Mouse (Mus musculus): ENCODE data around the gene Rwdd2a. TPM values are rescaled to one million over a fixed set of nuclear protein-coding genes. Genes with fewer than 3 reads are reported as not detected.
A peak's percentile ranks its signal among the peaks of the same experiment; 100 is the strongest.

Gene Rwdd2a
- polyA plus RNA-seq, 1 experiment from 2014 or later = 2.3 TPM

DNA sequence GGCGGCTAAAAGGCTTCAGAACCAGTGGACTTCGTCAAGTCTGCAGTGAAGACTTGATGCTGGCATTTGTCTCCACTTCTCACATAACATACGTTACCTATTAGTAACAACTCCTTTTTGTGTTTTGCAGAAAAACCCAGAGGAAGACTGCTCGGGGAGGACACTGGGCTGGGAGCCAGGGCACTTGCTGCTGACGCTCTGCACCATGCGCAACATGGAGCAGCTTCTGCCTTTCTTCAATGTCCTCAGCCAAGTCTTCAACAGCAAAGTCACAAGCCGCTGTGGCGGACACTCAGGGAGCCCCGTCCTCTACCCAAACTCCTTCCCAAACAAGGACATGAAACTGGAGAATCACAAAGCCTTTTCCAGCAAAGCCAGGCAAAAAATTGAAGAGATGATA is 17.9 kb upstream of the Rwdd2a start:
- DNase-seq (ENCODE audit: low spot score) (no peak), ATAC-seq (replicated peaks; ENCODE audit: insufficient number of reproducible peaks, low FRiP score, low TSS enrichment, low read depth) (no peak)
- H3K4me1 ChIP-seq (ENCODE audit: control insufficient read depth, insufficient read depth, low read length) = no peaks in the 10 kb centered on the region
- H3K27me3 ChIP-seq (ENCODE audit: control insufficient read depth, insufficient read depth, low read length) = no peaks in the 10 kb centered on the region
- H3K4me2 ChIP-seq (ENCODE audit: low read depth, low read length) = no peak overlapping the region
- H3K36me3 ChIP-seq (replicated peaks; ENCODE audit: control insufficient read depth, insufficient read depth, low read depth, low read length) = no peaks in the 10 kb centered on the region; the same call in none of the 2 replicates
- no peak overlapping the region for H3K9ac ChIP-seq (replicated peaks; ENCODE audit: low read length)
- WGBS = 89% methylated on average over 9 of the region's 9 CpGs
- no peak overlapping the region for H3K4me3 ChIP-seq (ENCODE audit: low read depth, low read length)
- H3K9me3 ChIP-seq (replicated peaks; ENCODE audit: control insufficient read depth, low read length) = no peaks in the 10 kb centered on the region
- H3K27ac ChIP-seq (replicated peaks; ENCODE audit: low read depth, low read length) = no peak overlapping the region

- 92% methylated on average over 4 of the region's 4 CpGs for WGBS
- Histone ChIP-seq H3K36me3 (replicated peaks; ENCODE audit: control insufficient read depth, insufficient read depth, low read depth, low read length) (no peaks in the 10 kb centered on the region; the same call in none of the 2 replicates), H3K4me3 (ENCODE audit: low read depth, low read length) (no peak overlapping the region), H3K4me2 (ENCODE audit: low read depth, low read length) (no peak overlapping the region), H3K27ac (replicated peaks; ENCODE audit: low read depth, low read length) (no peak overlapping the region), H3K9ac (replicated peaks; ENCODE audit: low read length) (no peak overlapping the region), H3K9me3 (replicated peaks; ENCODE audit: control insufficient read depth, low read length) (no peaks in the 10 kb centered on the region), H3K4me1 (ENCODE audit: control insufficient read depth, insufficient read depth, low read length) (no peaks in the 10 kb centered on the region), H3K27me3 (ENCODE audit: control insufficient read depth, insufficient read depth, low read length) (no peaks in the 10 kb centered on the region)
- ATAC-seq (replicated peaks; ENCODE audit: insufficient number of reproducible peaks, low FRiP score, low TSS enrichment, low read depth) = no peak
- no peak for DNase-seq (ENCODE audit: low spot score)
Measured at GRCm38 (mm10) chr9:86554641-86555040, 17.1 kb upstream of the Rwdd2a start.

DNA sequence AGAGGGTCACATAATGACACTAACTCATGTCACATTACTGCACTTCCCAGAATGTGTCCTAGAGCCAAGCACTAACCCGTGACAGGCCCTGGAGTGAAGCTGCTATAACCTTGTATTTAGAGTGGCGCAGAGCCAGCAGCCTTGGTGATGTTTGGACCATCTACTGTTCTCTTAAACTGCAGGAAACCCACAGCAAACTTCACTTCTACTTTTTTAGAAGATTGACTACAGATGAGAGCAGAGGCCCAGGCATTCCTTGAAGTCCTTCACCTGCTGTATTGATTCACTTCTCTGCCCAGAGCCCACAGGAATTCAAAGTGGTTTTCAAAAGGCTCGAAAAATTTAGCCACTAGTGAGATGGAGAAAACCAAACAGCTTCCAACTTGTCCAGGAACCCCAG is 11.2 kb upstream of the Rwdd2a start:
- ATAC-seq (replicated peaks; ENCODE audit: insufficient number of reproducible peaks, low FRiP score, low TSS enrichment, low read depth) (no peak), DNase-seq (ENCODE audit: low spot score) (no peak)
- WGBS = 88% methylated on average over 3 of the region's 3 CpGs
- H3K4me3 ChIP-seq (ENCODE audit: low read depth, low read length) = no peak overlapping the region
- no peak overlapping the region for H3K27ac ChIP-seq (replicated peaks; ENCODE audit: low read depth, low read length)
- no peak overlapping the region for H3K4me2 ChIP-seq (ENCODE audit: low read depth, low read length)
- H3K36me3 ChIP-seq (replicated peaks; ENCODE audit: control insufficient read depth, insufficient read depth, low read depth, low read length) = no peaks in the 10 kb centered on the region; the same call in 1 of the 2 replicates
- no peaks in the 10 kb centered on the region for H3K4me1 ChIP-seq (ENCODE audit: control insufficient read depth, insufficient read depth, low read length)
- no peak overlapping the region for H3K9ac ChIP-seq (replicated peaks; ENCODE audit: low read length)
- H3K27me3 ChIP-seq (ENCODE audit: control insufficient read depth, insufficient read depth, low read length) = no peaks in the 10 kb centered on the region
- H3K9me3 ChIP-seq (replicated peaks; ENCODE audit: control insufficient read depth, low read length) = no peaks in the 10 kb centered on the region

- WGBS = 82% methylated on average over 3 of the region's 3 CpGs
- DNase-seq (ENCODE audit: low spot score) (no peak), ATAC-seq (replicated peaks; ENCODE audit: insufficient number of reproducible peaks, low FRiP score, low TSS enrichment, low read depth) (no peak)
- Histone ChIP-seq H3K4me2 (ENCODE audit: low read depth, low read length) (no peak overlapping the region), H3K27me3 (ENCODE audit: control insufficient read depth, insufficient read depth, low read length) (no peaks in the 10 kb centered on the region), H3K4me1 (ENCODE audit: control insufficient read depth, insufficient read depth, low read length) (no peaks in the 10 kb centered on the region), H3K9me3 (replicated peaks; ENCODE audit: control insufficient read depth, low read length) (no peaks in the 10 kb centered on the region), H3K9ac (replicated peaks; ENCODE audit: low read length) (no peak overlapping the region), H3K36me3 (replicated peaks; ENCODE audit: control insufficient read depth, insufficient read depth, low read depth, low read length) (no peaks in the 10 kb centered on the region; the same call in 1 of the 2 replicates), H3K4me3 (ENCODE audit: low read depth, low read length) (no peak overlapping the region), H3K27ac (replicated peaks; ENCODE audit: low read depth, low read length) (no peak overlapping the region)
Measured at GRCm38 (mm10) chr9:86569314-86569910, 2.4 kb upstream of the Rwdd2a start.

GRCm38 (mm10) chr9:86570261-86570890 is 1.4 kb upstream of the Rwdd2a start:
- H3K4me1 ChIP-seq (ENCODE audit: control insufficient read depth, insufficient read depth, low read length) = no peaks in the 10 kb centered on the region
- H3K27me3 ChIP-seq (ENCODE audit: control insufficient read depth, insufficient read depth, low read length) = no peaks in the 10 kb centered on the region
- 79% methylated on average over 10 of the region's 10 CpGs for WGBS
- ATAC-seq (replicated peaks; ENCODE audit: insufficient number of reproducible peaks, low FRiP score, low TSS enrichment, low read depth) = no peak
- no peak overlapping the region for H3K27ac ChIP-seq (replicated peaks; ENCODE audit: low read depth, low read length)
- no peak overlapping the region for H3K4me2 ChIP-seq (ENCODE audit: low read depth, low read length)
- H3K4me3 ChIP-seq (ENCODE audit: low read depth, low read length) = no peak overlapping the region; the same call in 1 of the 2 replicates
- H3K9me3 ChIP-seq (replicated peaks; ENCODE audit: control insufficient read depth, low read length) = no peaks in the 10 kb centered on the region
- no peak for DNase-seq (ENCODE audit: low spot score)
- H3K36me3 ChIP-seq (replicated peaks; ENCODE audit: control insufficient read depth, insufficient read depth, low read depth, low read length) = no peaks in the 10 kb centered on the region; the same call in 1 of the 2 replicates
- H3K9ac ChIP-seq (replicated peaks; ENCODE audit: low read length) = no peak overlapping the region

DNA sequence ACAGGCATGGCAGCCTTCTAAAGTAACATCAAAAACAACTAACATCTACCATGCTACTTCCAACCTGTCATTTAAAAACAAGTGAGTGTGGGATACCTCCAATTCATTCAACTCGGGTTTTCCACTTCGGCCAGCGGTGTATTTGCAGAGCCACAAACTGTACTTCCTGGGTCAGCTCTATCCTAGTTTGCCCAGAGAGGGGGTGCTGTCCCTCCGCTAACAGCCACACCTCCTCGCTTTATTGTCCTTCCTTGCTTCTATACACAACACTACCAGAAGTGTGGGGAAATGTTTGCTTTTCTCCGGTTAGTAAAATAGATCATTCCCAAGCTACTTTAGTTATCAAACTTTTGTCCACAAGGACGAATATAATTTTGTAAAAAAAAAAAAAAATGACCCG is 845 bp upstream of the Rwdd2a start:
- Histone ChIP-seq H3K9ac (replicated peaks; ENCODE audit: low read length) (no peak overlapping the region), H3K4me2 (ENCODE audit: low read depth, low read length) (peak overlapping the region; percentile 98), H3K9me3 (replicated peaks; ENCODE audit: control insufficient read depth, low read length) (no peaks in the 10 kb centered on the region), H3K4me3 (ENCODE audit: low read depth, low read length) (peak overlapping the region; percentile 74), H3K27me3 (ENCODE audit: control insufficient read depth, insufficient read depth, low read length) (no peaks in the 10 kb centered on the region), H3K27ac (replicated peaks; ENCODE audit: low read depth, low read length) (no peak overlapping the region), H3K4me1 (ENCODE audit: control insufficient read depth, insufficient read depth, low read length) (no peaks in the 10 kb centered on the region), H3K36me3 (replicated peaks; ENCODE audit: control insufficient read depth, insufficient read depth, low read depth, low read length) (no peaks in the 10 kb centered on the region; the same call in 1 of the 2 replicates)
- no peak for ATAC-seq (replicated peaks; ENCODE audit: insufficient number of reproducible peaks, low FRiP score, low TSS enrichment, low read depth)
- WGBS = 21% methylated on average over 8 of the region's 8 CpGs
- DNase-seq (ENCODE audit: low spot score) = no peak

DNA sequence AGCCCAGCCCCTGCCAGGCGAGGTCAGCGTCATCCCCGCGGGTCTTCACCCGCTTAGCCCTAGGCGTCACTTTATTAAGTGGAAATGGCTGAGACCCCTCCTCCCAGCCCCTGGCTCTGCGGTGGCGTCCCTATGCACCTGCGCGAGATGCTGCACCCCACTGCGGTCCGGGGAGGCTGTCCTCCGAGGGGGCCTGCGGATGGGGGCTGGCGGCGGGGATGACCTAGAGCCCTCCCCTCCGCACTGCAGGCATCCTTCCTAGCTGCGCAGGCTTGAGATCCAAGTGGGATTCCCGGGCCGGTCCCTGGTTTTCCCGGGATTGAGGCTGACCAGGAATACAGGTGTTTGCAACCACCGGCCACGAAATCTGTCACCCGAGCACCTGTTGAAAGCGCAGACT is 405 bp downstream of the Rwdd2a start:
- no peak; the same call in none of the 2 replicates for ATAC-seq (replicated peaks; ENCODE audit: insufficient number of reproducible peaks, low FRiP score, low TSS enrichment, low read depth)
- H3K9ac ChIP-seq (replicated peaks; ENCODE audit: low read length) = peak overlapping the region; percentile 39
- WGBS = 2% methylated on average over 24 of the region's 25 CpGs
- no peak overlapping the region for H3K27ac ChIP-seq (replicated peaks; ENCODE audit: low read depth, low read length)
- H3K4me1 ChIP-seq (ENCODE audit: control insufficient read depth, insufficient read depth, low read length) = no peaks in the 10 kb centered on the region
- H3K36me3 ChIP-seq (replicated peaks; ENCODE audit: control insufficient read depth, insufficient read depth, low read depth, low read length) = no peaks in the 10 kb centered on the region; the same call in 1 of the 2 replicates
- peak overlapping the region; percentile 98 for H3K4me2 ChIP-seq (ENCODE audit: low read depth, low read length)
- H3K9me3 ChIP-seq (replicated peaks; ENCODE audit: control insufficient read depth, low read length) = no peaks in the 10 kb centered on the region
- no peaks in the 10 kb centered on the region for H3K27me3 ChIP-seq (ENCODE audit: control insufficient read depth, insufficient read depth, low read length)
- no peak for DNase-seq (ENCODE audit: low spot score)
- H3K4me3 ChIP-seq (ENCODE audit: low read depth, low read length) = peak overlapping the region; percentile 74

DNA sequence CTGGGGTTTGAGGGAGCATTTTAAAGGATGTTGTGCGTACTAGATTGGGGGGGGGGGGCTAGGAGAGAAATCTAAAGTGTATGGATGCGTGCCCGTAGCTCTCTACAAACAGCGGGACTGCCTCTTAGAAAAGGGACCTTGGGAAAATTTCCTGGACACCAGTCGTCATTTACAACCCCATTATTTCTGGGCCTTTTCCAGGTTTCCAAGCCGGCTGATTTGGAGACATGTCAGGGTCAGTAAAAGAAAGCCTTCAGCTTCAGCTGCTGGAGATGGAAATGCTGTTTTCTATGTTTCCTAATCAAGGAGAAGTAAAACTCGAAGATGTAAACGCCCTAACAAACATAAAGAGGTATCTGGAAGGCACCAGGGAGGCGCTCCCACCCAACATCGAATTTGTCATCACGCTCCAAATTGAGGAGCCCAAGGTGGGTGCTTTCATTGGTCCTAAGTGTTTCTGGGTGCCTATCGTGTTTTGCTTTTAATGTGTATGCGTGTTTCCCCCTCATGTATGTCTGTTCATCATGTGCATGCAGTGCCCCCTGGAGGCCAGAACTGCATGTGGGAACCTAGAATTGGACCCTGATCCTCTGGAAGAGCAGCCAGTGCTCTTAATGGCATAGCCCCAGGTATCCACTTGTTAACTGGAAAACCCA is 973 bp downstream of the Rwdd2a start:
- no peak overlapping the region for H3K9ac ChIP-seq (replicated peaks; ENCODE audit: low read length)
- H3K4me1 ChIP-seq (ENCODE audit: control insufficient read depth, insufficient read depth, low read length) = no peaks in the 10 kb centered on the region
- 7% methylated on average over 13 of the region's 13 CpGs for WGBS
- H3K36me3 ChIP-seq (replicated peaks; ENCODE audit: control insufficient read depth, insufficient read depth, low read depth, low read length) = no peaks in the 10 kb centered on the region; the same call in 1 of the 2 replicates
- no peak overlapping the region for H3K27ac ChIP-seq (replicated peaks; ENCODE audit: low read depth, low read length)
- H3K27me3 ChIP-seq (ENCODE audit: control insufficient read depth, insufficient read depth, low read length) = no peaks in the 10 kb centered on the region
- ATAC-seq (replicated peaks; ENCODE audit: insufficient number of reproducible peaks, low FRiP score, low TSS enrichment, low read depth) = no peak
- no peaks in the 10 kb centered on the region for H3K9me3 ChIP-seq (replicated peaks; ENCODE audit: control insufficient read depth, low read length)
- peak overlapping the region; percentile 74 for H3K4me3 ChIP-seq (ENCODE audit: low read depth, low read length)
- peak; percentile 89 for DNase-seq (ENCODE audit: low spot score)
- peak overlapping the region; percentile 98 for H3K4me2 ChIP-seq (ENCODE audit: low read depth, low read length)
